Mouse (Mus musculus): Measurements from ENCODE around the gene Cyp4f16. TPM values are rescaled to one million over a fixed set of nuclear protein-coding genes. Genes with fewer than 3 reads are reported as not detected.
"Not testable (repeated sequence)": the region's sequence is repeated elsewhere in the genome, so short reads cannot be mapped to it uniquely, and the experiment has no call there.

Cyp4f16 gene
- polyA plus RNA-seq, 1 experiment from 2014 or later: 15.3 TPM

- Histone ChIP-seq H3K27me3 (ENCODE audit: control insufficient read depth, insufficient read depth, low read length) (no peaks in the 10 kb centered on the region), H3K9me3 (ENCODE audit: control insufficient read depth, low read length) (no peaks in the 10 kb centered on the region), H3K4me1 (ENCODE audit: control insufficient read depth, insufficient read depth, low read length) (no peaks in the 10 kb centered on the region), H3K9ac (ENCODE audit: low read depth, low read length) (no peak overlapping the region), H3K4me3 (ENCODE audit: low read length) (no peak overlapping the region), H3K4me2 (replicated peaks; ENCODE audit: low read depth, low read length) (no peak overlapping the region), H3K36me3 (ENCODE audit: control insufficient read depth, insufficient read depth, low read length) (no peaks in the 10 kb centered on the region), H3K27ac (ENCODE audit: low read depth, low read length) (no peak overlapping the region)
- ATAC-seq (ENCODE audit: low FRiP score, low TSS enrichment): no peak
- 86% methylated on average over 5 of the region's 5 CpGs for WGBS
Observed at GRCm38 (mm10) chr17:32516126-32516525, 20.2 kb upstream of the Cyp4f16 start.

DNA sequence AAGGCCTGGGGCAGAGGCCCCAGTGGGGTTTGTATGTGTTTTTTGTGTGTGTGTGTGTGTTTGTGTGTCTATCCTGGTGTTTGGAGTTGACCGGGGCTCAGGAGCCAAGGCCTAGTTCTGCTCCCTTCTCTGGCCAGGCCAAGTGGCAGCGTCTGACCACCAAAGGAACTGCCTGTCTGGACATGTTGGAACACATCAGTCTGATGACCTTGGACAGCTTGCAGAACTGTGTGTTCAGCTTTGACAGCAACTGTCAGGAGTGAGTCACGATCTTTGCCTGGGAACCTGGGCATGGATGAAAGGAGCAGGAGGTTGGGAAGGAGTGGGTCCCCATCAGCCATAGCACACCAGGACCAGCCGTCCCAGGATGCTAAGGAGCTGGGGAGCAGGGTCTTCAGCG, 14.4 kb upstream of the Cyp4f16 start:
- H3K4me2 ChIP-seq (replicated peaks; ENCODE audit: low read depth, low read length): no peak overlapping the region
- no peaks in the 10 kb centered on the region for H3K9me3 ChIP-seq (ENCODE audit: control insufficient read depth, low read length)
- H3K27me3 ChIP-seq (ENCODE audit: control insufficient read depth, insufficient read depth, low read length): no peaks in the 10 kb centered on the region
- no peak for ATAC-seq (ENCODE audit: low FRiP score, low TSS enrichment)
- no peaks in the 10 kb centered on the region for H3K36me3 ChIP-seq (ENCODE audit: control insufficient read depth, insufficient read depth, low read length)
- H3K9ac ChIP-seq (ENCODE audit: low read depth, low read length): no peak overlapping the region
- no peaks in the 10 kb centered on the region for H3K4me1 ChIP-seq (ENCODE audit: control insufficient read depth, insufficient read depth, low read length)
- no peak overlapping the region for H3K27ac ChIP-seq (ENCODE audit: low read depth, low read length)
- WGBS: 91% methylated on average over 5 of the region's 5 CpGs
- H3K4me3 ChIP-seq (ENCODE audit: low read length): no peak overlapping the region

GRCm38 (mm10) chr17:32522386-32522785, 14.0 kb upstream of the Cyp4f16 start:
- no peak overlapping the region for H3K27ac ChIP-seq (ENCODE audit: low read depth, low read length)
- H3K9me3 ChIP-seq (ENCODE audit: control insufficient read depth, low read length): no peaks in the 10 kb centered on the region
- ATAC-seq (ENCODE audit: low FRiP score, low TSS enrichment): no peak
- no peaks in the 10 kb centered on the region for H3K36me3 ChIP-seq (ENCODE audit: control insufficient read depth, insufficient read depth, low read length)
- no peak overlapping the region for H3K4me2 ChIP-seq (replicated peaks; ENCODE audit: low read depth, low read length)
- no peaks in the 10 kb centered on the region for H3K27me3 ChIP-seq (ENCODE audit: control insufficient read depth, insufficient read depth, low read length)
- WGBS: 91% methylated on average over 4 of the region's 4 CpGs
- no peak overlapping the region for H3K4me3 ChIP-seq (ENCODE audit: low read length)
- no peaks in the 10 kb centered on the region for H3K4me1 ChIP-seq (ENCODE audit: control insufficient read depth, insufficient read depth, low read length)
- no peak overlapping the region for H3K9ac ChIP-seq (ENCODE audit: low read depth, low read length)

DNA sequence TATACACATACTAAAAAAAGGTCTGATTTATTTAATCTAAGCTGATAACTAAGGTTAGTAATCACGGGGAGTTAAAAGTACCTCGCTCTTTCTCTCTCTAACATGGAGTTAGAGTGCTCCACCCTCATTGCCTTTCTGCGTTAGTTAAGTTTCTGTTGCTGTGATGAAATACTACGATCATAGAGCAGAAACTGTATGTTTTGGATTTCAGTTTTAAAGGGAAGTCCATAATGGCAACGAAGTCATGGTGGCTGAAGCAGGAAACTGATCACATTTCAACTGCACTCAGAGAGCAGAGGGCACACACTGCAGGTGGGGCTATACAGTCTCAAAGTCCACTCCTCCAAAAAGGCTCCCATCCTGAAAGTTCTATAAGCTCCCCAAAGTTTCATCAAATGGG, 13.5 kb upstream of the Cyp4f16 start:
- Histone ChIP-seq H3K27me3 (ENCODE audit: control insufficient read depth, insufficient read depth, low read length) (no peaks in the 10 kb centered on the region), H3K9me3 (ENCODE audit: control insufficient read depth, low read length) (no peaks in the 10 kb centered on the region), H3K4me3 (ENCODE audit: low read length) (no peak overlapping the region), H3K27ac (ENCODE audit: low read depth, low read length) (no peak overlapping the region), H3K4me2 (replicated peaks; ENCODE audit: low read depth, low read length) (no peak overlapping the region), H3K36me3 (ENCODE audit: control insufficient read depth, insufficient read depth, low read length) (no peaks in the 10 kb centered on the region), H3K4me1 (ENCODE audit: control insufficient read depth, insufficient read depth, low read length) (no peaks in the 10 kb centered on the region), H3K9ac (ENCODE audit: low read depth, low read length) (no peak overlapping the region)
- ATAC-seq (ENCODE audit: low FRiP score, low TSS enrichment): no peak
- WGBS: 90% methylated on average over 5 of the region's 5 CpGs

DNA sequence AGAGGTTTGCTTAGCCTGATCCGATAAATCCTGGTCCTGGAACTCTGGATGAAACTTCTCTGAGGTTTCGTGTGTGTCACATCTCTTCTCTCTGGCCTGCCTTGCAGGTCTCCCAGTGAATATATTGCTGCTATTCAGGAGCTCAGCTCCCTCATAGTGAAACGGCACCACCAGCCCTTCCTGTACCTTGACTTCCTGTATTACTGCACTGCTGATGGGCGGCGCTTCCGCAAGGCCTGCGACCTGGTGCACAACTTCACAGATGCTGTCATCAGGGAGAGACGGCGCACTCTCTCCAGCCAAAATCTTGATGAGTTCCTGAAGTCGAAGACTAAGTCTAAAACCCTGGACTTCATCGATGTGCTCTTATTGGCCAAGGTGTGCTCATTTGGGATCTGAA, 12.5 kb upstream of the Cyp4f16 start:
- Histone ChIP-seq H3K4me1 (ENCODE audit: control insufficient read depth, insufficient read depth, low read length) (0 out of 2 replicates have a peak, but pooled peaks cover 3% of the 10 kb centered on the region), H3K36me3 (ENCODE audit: control insufficient read depth, insufficient read depth, low read length) (no peaks in the 10 kb centered on the region), H3K27ac (ENCODE audit: low read depth, low read length) (no peak overlapping the region), H3K4me2 (replicated peaks; ENCODE audit: low read depth, low read length) (no peak overlapping the region), H3K4me3 (ENCODE audit: low read length) (no peak overlapping the region), H3K9ac (ENCODE audit: low read depth, low read length) (no peak overlapping the region), H3K27me3 (ENCODE audit: control insufficient read depth, insufficient read depth, low read length) (no peaks in the 10 kb centered on the region), H3K9me3 (ENCODE audit: control insufficient read depth, low read length) (no peaks in the 10 kb centered on the region)
- no peak for ATAC-seq (ENCODE audit: low FRiP score, low TSS enrichment)
- 92% methylated on average over 11 of the region's 11 CpGs for WGBS

GRCm38 (mm10) chr17:32526341-32526740, 10.0 kb upstream of the Cyp4f16 start:
- H3K27me3 ChIP-seq (ENCODE audit: control insufficient read depth, insufficient read depth, low read length); H3K4me2 ChIP-seq (replicated peaks; ENCODE audit: low read depth, low read length); H3K4me3 ChIP-seq (ENCODE audit: low read length); ATAC-seq (ENCODE audit: low FRiP score, low TSS enrichment); H3K9ac ChIP-seq (ENCODE audit: low read depth, low read length); H3K36me3 ChIP-seq (ENCODE audit: control insufficient read depth, insufficient read depth, low read length); H3K27ac ChIP-seq (ENCODE audit: low read depth, low read length); H3K9me3 ChIP-seq (ENCODE audit: control insufficient read depth, low read length); H3K4me1 ChIP-seq (ENCODE audit: control insufficient read depth, insufficient read depth, low read length): not testable (repeated sequence)
- WGBS: 92% methylated on average over 1 of the region's 1 CpGs

GRCm38 (mm10) chr17:32527748-32528147, 8.6 kb upstream of the Cyp4f16 start:
- no peaks in the 10 kb centered on the region for H3K9me3 ChIP-seq (ENCODE audit: control insufficient read depth, low read length)
- H3K27me3 ChIP-seq (ENCODE audit: control insufficient read depth, insufficient read depth, low read length): no peaks in the 10 kb centered on the region
- H3K4me1 ChIP-seq (ENCODE audit: control insufficient read depth, insufficient read depth, low read length): 0 out of 2 replicates have a peak, but pooled peaks cover 3% of the 10 kb centered on the region
- H3K4me2 ChIP-seq (replicated peaks; ENCODE audit: low read depth, low read length): no peak overlapping the region; the same call in 1 of the 2 replicates
- H3K9ac ChIP-seq (ENCODE audit: low read depth, low read length): no peak overlapping the region
- no peaks in the 10 kb centered on the region for H3K36me3 ChIP-seq (ENCODE audit: control insufficient read depth, insufficient read depth, low read length)
- H3K27ac ChIP-seq (ENCODE audit: low read depth, low read length): no peak overlapping the region
- ATAC-seq (ENCODE audit: low FRiP score, low TSS enrichment): no peak
- WGBS: 81% methylated on average over 11 of the region's 11 CpGs
- no peak overlapping the region for H3K4me3 ChIP-seq (ENCODE audit: low read length)

- H3K4me2 ChIP-seq (replicated peaks; ENCODE audit: low read depth, low read length): peak overlapping the region; percentile 43
- WGBS: 16% methylated on average over 26 of the region's 26 CpGs
- no peaks in the 10 kb centered on the region for H3K9me3 ChIP-seq (ENCODE audit: control insufficient read depth, low read length)
- H3K27ac ChIP-seq (ENCODE audit: low read depth, low read length): no peak overlapping the region
- peak; percentile 89 for ATAC-seq (ENCODE audit: low FRiP score, low TSS enrichment)
- H3K27me3 ChIP-seq (ENCODE audit: control insufficient read depth, insufficient read depth, low read length): no peaks in the 10 kb centered on the region
- 0 out of 2 replicates have a peak, but pooled peaks cover 3% of the 10 kb centered on the region for H3K4me1 ChIP-seq (ENCODE audit: control insufficient read depth, insufficient read depth, low read length)
- no peaks in the 10 kb centered on the region for H3K36me3 ChIP-seq (ENCODE audit: control insufficient read depth, insufficient read depth, low read length)
- peak overlapping the region; percentile 47; the same call in 1 of the 2 replicates for H3K9ac ChIP-seq (ENCODE audit: low read depth, low read length)
- H3K4me3 ChIP-seq (ENCODE audit: low read length): peak overlapping the region; percentile 31; the same call in 1 of the 2 replicates
Observed at GRCm38 (mm10) chr17:32528408-32529337, 7.7 kb upstream of the Cyp4f16 start.

GRCm38 (mm10) chr17:32532356-32532755, 4.0 kb upstream of the Cyp4f16 start:
- ATAC-seq (ENCODE audit: low FRiP score, low TSS enrichment); H3K9me3 ChIP-seq (ENCODE audit: control insufficient read depth, low read length); H3K27ac ChIP-seq (ENCODE audit: low read depth, low read length); H3K4me3 ChIP-seq (ENCODE audit: low read length); H3K27me3 ChIP-seq (ENCODE audit: control insufficient read depth, insufficient read depth, low read length); H3K4me1 ChIP-seq (ENCODE audit: control insufficient read depth, insufficient read depth, low read length); H3K9ac ChIP-seq (ENCODE audit: low read depth, low read length); H3K4me2 ChIP-seq (replicated peaks; ENCODE audit: low read depth, low read length); H3K36me3 ChIP-seq (ENCODE audit: control insufficient read depth, insufficient read depth, low read length): not testable (repeated sequence)
- 41% methylated on average over 4 of the region's 4 CpGs for WGBS
